Mouse (Mus musculus) mouse embryonic stem cell (cell line): ENCODE measurements around the gene Vstm5.
"Not testable (repeated sequence)": the region's sequence is repeated elsewhere in the genome, so short reads cannot be mapped to it uniquely, and the experiment has no call there.

ENCODE experiments used
- in situ Hi-C, 2 experiments: fragments of 300-500 bp; cut with MboI; formaldehyde crosslinking; loops; 1 replicate in 1 of 2; 3 replicates in 1 of 2; pipeline ENCODE4 v1.14.3; 2019 to 2020; ENCODE audit warnings: low sequenced_read_pairs in 2 of 2, low pct_unique_long_range_greater_than_20kb in 1 of 2, mixed read lengths in 1 of 2; ENCODE audit not compliant: unreplicated experiment in 1 of 2

Vstm5 gene

GRCm38 (mm10) chr9:15252196-15252595 is 13.4 kb downstream of the Vstm5 start:
- in situ Hi-C loops: no loop called here

GRCm38 (mm10) chr9:15254501-15254900 is 15.7 kb downstream of the Vstm5 start:
- in situ Hi-C loops: no loop called here

GRCm38 (mm10) chr9:15256214-15256613 is 17.4 kb downstream of the Vstm5 start:
- in situ Hi-C loops: no loop called here

- in situ Hi-C loops: no loop called here
Observed at GRCm38 (mm10) chr9:15261980-15262379, 23.1 kb downstream of the Vstm5 start.

GRCm38 (mm10) chr9:15263487-15263886 is 24.6 kb downstream of the Vstm5 start:
- in situ Hi-C loops: no loop called here

- in situ Hi-C loops: no loop called here
Observed at GRCm38 (mm10) chr9:15273981-15274380, 35.1 kb downstream of the Vstm5 start.

- in situ Hi-C loops: no loop called here
Observed at GRCm38 (mm10) chr9:15276855-15277254, 38.0 kb downstream of the Vstm5 start.

GRCm38 (mm10) chr9:15278343-15278742 is 39.5 kb downstream of the Vstm5 start:
- in situ Hi-C loops: no loop called here

- in situ Hi-C loops: no loop called here
Observed at GRCm38 (mm10) chr9:15279139-15279648, 40.3 kb downstream of the Vstm5 start.

GRCm38 (mm10) chr9:15279649-15280490 is 41.0 kb downstream of the Vstm5 start, which contains the start of gene Med17:
Gene Med17, minus strand, starts transcription at chr9:15279931.
- in situ Hi-C loops: no loop called here

GRCm38 (mm10) chr9:15280491-15280879 is 41.6 kb downstream of the Vstm5 start:
- in situ Hi-C loops: no loop called here

- in situ Hi-C loops: no loop called here
Observed at GRCm38 (mm10) chr9:15285443-15285842, 46.6 kb downstream of the Vstm5 start.

- in situ Hi-C loops: no loop called here
Observed at GRCm38 (mm10) chr9:15287846-15288245, 49.0 kb downstream of the Vstm5 start.

- in situ Hi-C loops: no loop called here
Observed at GRCm38 (mm10) chr9:15288402-15288801, 49.6 kb downstream of the Vstm5 start.

- in situ Hi-C loops: no loop called here
Observed at GRCm38 (mm10) chr9:15289251-15289650, 50.4 kb downstream of the Vstm5 start.

- in situ Hi-C loops: no loop called here
Observed at GRCm38 (mm10) chr9:15297112-15297511, 58.3 kb downstream of the Vstm5 start.

- in situ Hi-C loops: no loop called here
Observed at GRCm38 (mm10) chr9:15298451-15298850, 59.6 kb downstream of the Vstm5 start.

- in situ Hi-C loops: no loop called here
Observed at GRCm38 (mm10) chr9:15300056-15300455, 61.2 kb downstream of the Vstm5 start.

GRCm38 (mm10) chr9:15301399-15301798 is 62.6 kb downstream of the Vstm5 start:
- in situ Hi-C loops: no loop called here

GRCm38 (mm10) chr9:15302006-15302405 is 63.2 kb downstream of the Vstm5 start:
- in situ Hi-C loops: not testable (repeated sequence)
